Mouse (Mus musculus) intestine, postnatal 0 days (tissue): ENCODE data around the gene Rnf220. TPM values are rescaled to one million over a fixed set of nuclear protein-coding genes. Genes with fewer than 3 reads are reported as not detected.

Experiments used
- ATAC-seq: fragments of 200-750 bp; cut with Nextera tagmentation; 2 replicates; pipeline ENCODE4 v1.8.0; 2017; ENCODE audit warnings: mild to moderate bottlenecking, moderate TSS enrichment, moderate library complexity
- H3K27ac ChIP-seq: fragments of 300-500 bp; sonication (generic); 2 replicates; pipeline ENCODE4 v1.5.1; 2014; ENCODE audit warnings: mild to moderate bottlenecking, low read depth, low read length, moderate library complexity
- H3K27me3 ChIP-seq: fragments of 300-500 bp; sonication (generic); replicated peaks from 2 replicates; pipeline ENCODE4 v1.6.1; 2014; ENCODE audit warnings: low read length, mixed read lengths; ENCODE audit not compliant: control insufficient read depth, insufficient read depth
- H3K36me3 ChIP-seq: fragments of 300-500 bp; sonication (generic); 2 replicates; pipeline ENCODE4 v1.6.1; 2014; ENCODE audit warnings: mild to moderate bottlenecking, moderate library complexity; ENCODE audit not compliant: control insufficient read depth, insufficient read depth
- H3K4me1 ChIP-seq: fragments of 300-500 bp; sonication (generic); replicated peaks from 2 replicates; pipeline ENCODE4 v1.6.1; 2014; ENCODE audit warnings: antibody characterized with exemption, low read length, mixed read lengths; ENCODE audit not compliant: control insufficient read depth, insufficient read depth
- H3K4me2 ChIP-seq: fragments of 300-500 bp; sonication (generic); replicated peaks from 2 replicates; pipeline ENCODE4 v1.6.1; 2014; ENCODE audit warnings: low read depth, mild to moderate bottlenecking, moderate library complexity
- H3K4me3 ChIP-seq: fragments of 300-500 bp; sonication (generic); 2 replicates; pipeline ENCODE4 v1.5.1; 2014; ENCODE audit warnings: low read depth, low read length
- H3K9ac ChIP-seq: fragments of 300-500 bp; sonication (generic); 2 replicates; pipeline ENCODE4 v1.6.1; 2014; ENCODE audit warnings: mild to moderate bottlenecking, low read depth, low read length
- H3K9me3 ChIP-seq: fragments of 300-500 bp; sonication (generic); 2 replicates; pipeline ENCODE4 v1.6.1; 2016; ENCODE audit warnings: mixed run types; ENCODE audit not compliant: control insufficient read depth
- CTCF ChIP-seq: sonication (generic); IDR thresholded peaks from 2 replicates; pipeline ENCODE4 v1.5.1; 2016; ENCODE audit warnings: low read depth, mild to moderate bottlenecking, control low read depth, antibody characterized with exemption, moderate library complexity
- WGBS: fragments of 180-500 bp; shearing (Covaris S2); extraction: QIAGEN DNeasy Blood & Tissue Kit; methylation state at CpG from one replicate; pipeline ENCODE4 v1.1.7; 2014; 5-methylcytosine and 5-hydroxymethylcytosine counted together
- polyA plus RNA-seq: library from polyadenylated mRNA; unstranded; fragments of >200 nt; fragmentation: Nextera tagmentation; extraction: Ambion mirVana; gene quantifications from 2 replicates; pipeline ENCODE4 v1.2.1, GENCODE M21; 2015

The Rnf220 gene
- polyA plus RNA-seq, 1 experiment from 2014 or later = 35.9 TPM

DNA sequence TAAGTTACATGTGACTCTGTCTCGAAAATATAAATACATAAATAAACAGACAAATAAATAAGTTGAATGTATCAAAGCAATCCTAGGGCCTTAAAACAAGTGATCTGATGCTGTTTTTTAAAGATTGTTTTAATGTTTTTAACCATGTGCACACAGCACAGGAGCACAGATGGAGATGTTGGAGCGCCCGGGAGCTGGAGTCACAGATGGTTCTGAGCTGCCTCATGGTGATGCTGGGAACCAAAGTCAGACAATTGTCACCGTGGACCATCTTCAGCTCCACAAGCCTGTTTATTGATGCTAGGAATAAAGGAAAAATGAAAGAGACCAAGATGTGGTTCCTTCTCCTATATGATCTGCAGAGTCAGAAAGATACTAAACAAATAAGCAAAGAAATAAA, 21.4 kb upstream of the Rnf220 start:
- WGBS = 89% methylated on average over 4 of the region's 4 CpGs
- H3K4me1 ChIP-seq = no peaks in the 10 kb centered on the region

DNA sequence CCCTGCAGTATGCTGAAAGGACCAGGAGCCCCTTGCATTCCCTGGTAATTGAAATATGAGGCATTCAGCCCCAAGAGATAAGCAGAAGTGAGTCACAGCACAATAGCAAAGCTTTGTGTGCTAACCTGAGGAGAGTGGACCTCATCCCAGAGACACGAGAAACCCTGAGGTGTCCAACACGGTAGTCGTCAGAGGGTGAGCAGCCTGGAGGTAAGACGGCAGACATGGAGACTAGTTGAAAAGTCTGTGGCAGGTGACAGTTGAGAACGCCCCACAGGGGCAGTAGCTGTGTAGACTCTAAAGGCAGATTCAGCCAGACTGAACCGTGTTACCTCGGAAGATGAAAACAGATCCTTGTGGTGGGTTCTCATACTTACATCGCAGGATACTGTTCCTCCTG, 2.2 kb upstream of the Rnf220 start:
- Histone ChIP-seq H3K9me3 (no peaks in the 10 kb centered on the region), H3K27me3 (peaks cover 59% of the 10 kb centered on the region), H3K36me3 (no peaks in the 10 kb centered on the region), H3K9ac (no peak overlapping the region), H3K4me2 (no peak overlapping the region), H3K4me3 (no peak overlapping the region), H3K27ac (no peak overlapping the region), H3K4me1 (peaks cover 9% of the 10 kb centered on the region)
- no peak for ATAC-seq
- TF ChIP-seq CTCF = no peak
- 81% methylated on average over 8 of the region's 8 CpGs for WGBS

More for the DNA sequence above, 21.4 kb upstream of the Rnf220 start:
- TF ChIP-seq CTCF = no peak
- Histone ChIP-seq H3K27ac (no peak overlapping the region), H3K9me3 (no peaks in the 10 kb centered on the region), H3K4me2 (no peak overlapping the region), H3K36me3 (no peaks in the 10 kb centered on the region), H3K27me3 (peaks cover 7% of the 10 kb centered on the region; the same call in 1 of the 2 replicates), H3K9ac (no peak overlapping the region), H3K4me3 (no peak overlapping the region)
- no peak for ATAC-seq

DNA sequence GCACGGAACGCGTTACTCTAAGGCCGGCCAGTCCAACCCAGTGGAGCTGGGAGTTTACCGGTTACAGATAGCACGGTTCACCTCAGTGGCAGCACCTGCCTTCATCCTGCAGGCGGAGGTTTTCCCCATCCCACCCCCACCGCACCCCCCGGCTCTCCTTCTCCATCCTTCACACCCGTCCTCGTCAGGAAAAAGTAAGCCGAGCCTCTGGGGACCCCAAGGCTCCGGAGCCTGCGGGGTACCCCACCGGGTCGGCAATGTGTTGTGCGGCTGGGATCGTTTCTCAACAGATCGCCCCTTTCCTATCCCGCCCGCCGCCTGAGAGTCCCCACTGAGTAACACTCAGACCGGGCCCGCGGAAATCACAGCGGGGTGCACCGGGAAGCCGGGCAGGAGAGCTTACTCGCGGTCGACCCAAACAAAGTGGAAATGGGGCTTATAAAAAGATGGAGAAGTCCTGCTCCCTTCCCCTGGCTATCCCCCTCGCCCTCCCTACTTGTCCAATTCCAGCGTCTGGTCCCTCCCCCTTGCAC, 917 bp downstream of the Rnf220 start:
- TF ChIP-seq CTCF = no peak
- no peak for ATAC-seq
- whole genome bisulfite sequencing = under 1% methylated on average over 33 of the region's 33 CpGs
- Histone ChIP-seq H3K9me3 (no peaks in the 10 kb centered on the region), H3K27ac (no peak overlapping the region), H3K27me3 (peaks cover 87% of the 10 kb centered on the region), H3K9ac (no peak overlapping the region), H3K4me2 (peak overlapping the region; percentile 79), H3K4me3 (peak overlapping the region; percentile 50), H3K36me3 (no peaks in the 10 kb centered on the region), H3K4me1 (peaks cover 13% of the 10 kb centered on the region)

DNA sequence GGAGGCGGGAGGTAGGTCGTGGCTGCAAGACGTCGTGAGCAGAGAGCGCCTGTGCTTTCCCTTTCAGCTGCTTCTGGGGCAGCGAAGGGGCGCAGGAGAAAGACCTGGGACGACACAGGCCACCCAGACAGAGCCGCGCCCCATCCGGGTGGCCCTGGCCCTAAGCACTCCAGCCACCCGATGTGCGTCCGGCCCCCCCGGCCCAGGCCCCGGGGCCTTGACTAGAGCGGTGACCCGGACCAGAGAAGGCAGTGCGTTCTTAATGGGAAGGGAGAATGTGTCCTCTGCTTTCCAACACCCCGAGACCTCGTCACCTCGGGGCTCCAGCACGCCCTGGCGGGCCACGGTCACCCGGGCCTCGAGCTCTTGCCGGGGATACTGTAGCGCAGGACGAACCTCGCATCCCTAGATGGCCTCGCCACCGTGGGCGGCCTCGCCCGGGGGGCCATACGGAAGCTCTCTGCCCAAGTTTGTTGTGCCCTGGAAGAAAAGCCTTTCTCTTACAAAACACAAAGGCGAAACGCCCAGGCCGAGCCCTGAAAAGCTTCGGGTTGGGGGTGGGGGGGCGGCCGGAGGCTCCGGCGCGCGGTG, 1.8 kb downstream of the Rnf220 start:
- peaks cover 95% of the 10 kb centered on the region for H3K27me3 ChIP-seq
- H3K4me1 ChIP-seq = peaks cover 13% of the 10 kb centered on the region
- no peak for TF ChIP-seq CTCF
- peak overlapping the region; percentile 50 for H3K4me3 ChIP-seq
- H3K36me3 ChIP-seq = no peaks in the 10 kb centered on the region
- no peaks in the 10 kb centered on the region for H3K9me3 ChIP-seq
- ATAC-seq = peak; percentile 38; the same call in 1 of the 2 replicates
- WGBS = under 1% methylated on average over 47 of the region's 47 CpGs
- peak overlapping the region; percentile 79 for H3K4me2 ChIP-seq
- H3K27ac ChIP-seq = no peak overlapping the region
- no peak overlapping the region for H3K9ac ChIP-seq

DNA sequence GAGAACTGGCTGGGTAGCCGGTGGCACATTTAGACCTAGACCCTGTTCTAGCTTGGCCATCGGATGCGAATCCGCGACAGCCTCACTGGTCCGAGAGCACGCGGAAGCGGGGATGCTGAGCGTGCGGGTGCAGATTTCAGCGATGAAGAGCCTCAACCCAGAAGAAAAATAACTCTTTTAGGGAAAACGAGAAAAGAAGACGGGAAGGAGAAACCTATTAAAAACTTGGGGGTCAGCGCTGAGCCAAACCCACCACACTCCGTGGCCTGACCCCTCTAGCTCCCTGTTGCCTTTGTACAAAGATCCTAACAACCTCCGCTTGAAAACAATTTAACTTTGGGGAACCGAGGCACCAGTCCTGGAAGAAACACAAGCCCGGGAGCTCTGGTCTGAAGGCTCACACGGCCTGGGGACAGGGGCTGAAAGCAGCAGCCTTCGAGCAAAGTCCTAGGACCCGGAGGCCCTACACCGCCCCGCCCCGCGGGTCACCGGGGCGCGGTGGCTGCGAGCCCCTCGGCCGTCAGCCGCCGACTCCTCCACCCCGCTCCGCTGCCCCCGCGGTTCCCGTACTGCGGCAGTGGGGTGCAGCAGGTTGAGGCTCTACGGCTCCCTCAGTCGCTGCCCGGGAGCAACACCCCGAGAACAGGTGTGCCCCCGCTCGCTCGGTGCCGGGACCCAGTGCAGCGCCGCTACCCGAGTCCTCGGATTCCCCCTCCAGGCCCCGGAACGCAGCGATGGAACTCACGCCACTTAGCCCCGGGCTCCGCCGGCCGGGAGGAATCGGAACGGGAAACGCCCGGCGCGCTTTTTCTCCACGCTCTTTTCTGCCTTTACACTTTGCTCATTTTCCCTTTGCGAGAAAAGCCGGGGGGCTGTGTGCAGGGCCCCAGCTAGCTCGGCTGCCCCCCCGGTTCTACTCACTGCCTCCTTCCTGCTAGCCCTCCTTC, 2.7 kb downstream of the Rnf220 start:
- no peak for TF ChIP-seq CTCF
- Histone ChIP-seq H3K4me1 (peaks cover 13% of the 10 kb centered on the region), H3K4me2 (peak overlapping the region; percentile 79), H3K4me3 (peak overlapping the region; percentile 50), H3K9ac (peak overlapping the region; percentile 26; the same call in 1 of the 2 replicates), H3K27me3 (peaks cover 95% of the 10 kb centered on the region), H3K36me3 (no peaks in the 10 kb centered on the region), H3K9me3 (no peaks in the 10 kb centered on the region), H3K27ac (no peak overlapping the region)
- 0 out of 2 replicates have a peak, but pooled peaks have one; percentile 31 for ATAC-seq
- WGBS = under 1% methylated on average over 70 of the region's 71 CpGs

DNA sequence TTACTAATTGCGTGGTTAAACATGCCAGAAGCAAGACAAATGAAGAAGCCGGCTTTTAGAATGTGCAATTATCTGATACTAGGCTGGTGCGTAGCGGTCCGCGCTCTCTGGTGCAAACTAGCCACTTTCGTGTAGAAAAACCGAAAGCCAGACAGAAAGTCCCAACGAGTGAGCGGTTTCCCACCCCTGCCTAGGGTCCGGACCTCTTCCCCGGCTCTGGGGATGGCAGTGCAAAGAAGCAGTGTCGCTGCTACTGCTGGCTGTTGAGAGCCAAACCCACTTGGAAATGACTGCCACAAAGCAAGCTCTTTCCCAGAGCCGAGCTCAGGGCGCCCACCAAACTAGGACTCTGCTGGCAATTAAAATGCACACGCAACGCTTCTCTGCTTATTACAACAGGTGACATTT, 3.7 kb downstream of the Rnf220 start:
- peak overlapping the region; percentile 50; the same call in 1 of the 2 replicates for H3K4me3 ChIP-seq
- H3K36me3 ChIP-seq = no peaks in the 10 kb centered on the region
- WGBS = 4% methylated on average over 17 of the region's 17 CpGs
- ATAC-seq = no peak
- no peak overlapping the region for H3K9ac ChIP-seq
- peaks cover 93% of the 10 kb centered on the region for H3K27me3 ChIP-seq
- peak overlapping the region; percentile 14; the same call in 1 of the 2 replicates for H3K4me2 ChIP-seq
- H3K4me1 ChIP-seq = peaks cover 13% of the 10 kb centered on the region
- H3K27ac ChIP-seq = no peak overlapping the region
- no peak for TF ChIP-seq CTCF
- no peaks in the 10 kb centered on the region for H3K9me3 ChIP-seq
